In genomic region chr16:78473456-78473855, GRCm38 (mm10) we compare ENCODE assay signal across 9 mouse cellular contexts.
DNase-seq lines count a peak whose midpoint lies in the region; ATAC-seq and TF ChIP-seq lines count a peak whose summit lies in the region.
"Had no signal": no experiment of that assay in that cellular context is flagged by ENCODE, and none has a peak within 500 bp of the region (broad histone marks: within the 10 kb centered on the region; RNA-seq: fewer than 3 reads in every experiment).

No protein-coding gene starts in this region.

- no peak overlapping the region for H3K27ac ChIP-seq in midbrain, embryonic 16.5 days (ENCODE audit: low read length)
- H3K27ac ChIP-seq in left cerebral cortex, adult 2 months = no peak overlapping the region
- H3K27ac ChIP-seq: embryonic facial prominence, embryonic 12.5 days; hindbrain, postnatal 0 days had no signal

- WGBS in midbrain, embryonic 16.5 days = 91% methylated on average over 7 of the region's 7 CpGs

- TF ChIP-seq CTCF in left cerebral cortex, adult 2 months (IDR thresholded peaks at IDR 0.05) = no peak

- peak; percentile 97 to 98 for ATAC-seq in hematopoietic stem cell, adult 5-6 weeks (replicated peaks in 1 of 2; ENCODE audit: insufficient read depth in 1 of 2, low FRiP score in 2 of 2, low TSS enrichment in 1 of 2, low read depth in 1 of 2, poor library complexity in 2 of 2, severe bottlenecking in 2 of 2)
- no peak for ATAC-seq in midbrain, embryonic 16.5 days
- ATAC-seq: hindbrain, postnatal 0 days had no signal

- intact Hi-C loops in left cerebral cortex, adult 2 months (cut with DNase I) = no loop called here
- intact Hi-C loops in left cerebral cortex, postnatal 14 days (cut with DNase I) = no loop called here

- no peaks in the 10 kb centered on the region for H3K4me1 ChIP-seq in midbrain, embryonic 16.5 days (ENCODE audit: control insufficient read depth, insufficient read depth, low read length)
- H3K4me1 ChIP-seq: embryonic facial prominence, embryonic 12.5 days had no signal

- H3K9me3 ChIP-seq in midbrain, embryonic 16.5 days (replicated peaks; ENCODE audit: control insufficient read depth, low read length, poor library complexity, severe bottlenecking) = no peaks in the 10 kb centered on the region
- H3K9me3 ChIP-seq: embryonic facial prominence, embryonic 12.5 days had no signal

- H3K4me3 ChIP-seq in midbrain, embryonic 16.5 days (ENCODE audit: low read depth, low read length) = no peak overlapping the region
- H3K4me3 ChIP-seq in left cerebral cortex, adult 2 months = no peak overlapping the region
- H3K4me3 ChIP-seq: embryonic facial prominence, embryonic 12.5 days had no signal

- H3K36me3 ChIP-seq in midbrain, embryonic 16.5 days (ENCODE audit: control insufficient read depth, insufficient read depth, low read length) = no peaks in the 10 kb centered on the region
- H3K36me3 ChIP-seq: embryonic facial prominence, embryonic 12.5 days had no signal

- H3K27me3 ChIP-seq in midbrain, embryonic 16.5 days (ENCODE audit: control insufficient read depth, insufficient read depth, low read depth, low read length) = no peaks in the 10 kb centered on the region
- H3K27me3 ChIP-seq: embryonic facial prominence, embryonic 12.5 days had no signal

- H3K9ac ChIP-seq in midbrain, embryonic 16.5 days (ENCODE audit: low read depth, low read length) = no peak overlapping the region
- H3K9ac ChIP-seq: embryonic facial prominence, embryonic 12.5 days had no signal

- H3K4me2 ChIP-seq in midbrain, embryonic 16.5 days (ENCODE audit: low read length) = no peak overlapping the region
- H3K4me2 ChIP-seq: embryonic facial prominence, embryonic 12.5 days had no signal

- peak; percentile 30 for DNase-seq in 3134 (ENCODE audit: extremely low read depth, insufficient read length, low spot score)
- peak; percentile 23 for DNase-seq in NIH3T3 (ENCODE audit: low read depth)
- peak; percentile 58 for DNase-seq in lung, postnatal 10 days
- DNase-seq in left cerebral cortex, adult 2 months (ENCODE audit: extremely low spot score in 1 of 2, low spot score in 2 of 2) = no peak
- DNase-seq in left cerebral cortex, postnatal 14 days (ENCODE audit: low spot score in 2 of 2) = no peak

Comparison
In these comparisons a context has a peak if more than half of its experiments do, and no peak if none do; other contexts are left out.
1. DNase-seq: peak in 3134 (single experiment), NIH3T3 (single experiment) and lung, postnatal 10 days (single experiment); none in left cerebral cortex, adult 2 months (0 of 2) and left cerebral cortex, postnatal 14 days (0 of 2).